Mouse (Mus musculus): ENCODE data around the gene Rbms3. TPM values are rescaled to one million over a fixed set of nuclear protein-coding genes. Genes with fewer than 3 reads are reported as not detected.

Gene Rbms3
- total RNA-seq, 1 experiment: 2.2 TPM

GRCm38 (mm10) chr9:117051935-117052334 lies 577.8 kb downstream of the Rbms3 start:
- H3K27ac ChIP-seq (ENCODE audit: insufficient read depth, low read depth, low read length, poor library complexity, severe bottlenecking): no peak overlapping the region
- H3K9ac ChIP-seq (ENCODE audit: insufficient read depth, low read depth, low read length, poor library complexity, severe bottlenecking): no peak overlapping the region
- no peak for TF ChIP-seq HCFC1 (IDR thresholded peaks at IDR 0.05; ENCODE audit: borderline replicate concordance, insufficient read depth, low read length)
- no peak for TF ChIP-seq CHD2 (IDR thresholded peaks at IDR 0.05; ENCODE audit: low read depth, low read length)
- no peak for TF ChIP-seq MAFK (IDR thresholded peaks at IDR 0.05; ENCODE audit: insufficient read depth, low read depth, low read length)
- no peak for TF ChIP-seq ZNF384 (IDR thresholded peaks at IDR 0.05; ENCODE audit: low read depth, low read length)
- TF ChIP-seq ZC3H11A (IDR thresholded peaks at IDR 0.05; ENCODE audit: borderline replicate concordance, low read depth, low read length): no peak
- DNase-seq (ENCODE audit: low read depth, low spot score): peak; percentile 19
- in situ Hi-C loops (cut with MboI; ENCODE audit: low sequenced_read_pairs in 2 of 2, unreplicated experiment in 2 of 2): no loop called here
- no peaks in the 10 kb centered on the region for H3K9me3 ChIP-seq (ENCODE audit: control insufficient read depth, insufficient read depth, low read depth, low read length)
- H3K4me1 ChIP-seq (ENCODE audit: control insufficient read depth in 2 of 2, insufficient read depth in 2 of 2, low read length in 2 of 2, poor library complexity in 1 of 2): no peaks in the 10 kb centered on the region
- H3K4me3 ChIP-seq (ENCODE audit: insufficient read depth in 1 of 2, low read depth in 1 of 2, low read length in 2 of 2, poor library complexity in 1 of 2, severe bottlenecking in 1 of 2): no peak overlapping the region
- no peaks in the 10 kb centered on the region for H3K36me3 ChIP-seq (ENCODE audit: control insufficient read depth, insufficient read depth, low read length, poor library complexity, severe bottlenecking)

DNA sequence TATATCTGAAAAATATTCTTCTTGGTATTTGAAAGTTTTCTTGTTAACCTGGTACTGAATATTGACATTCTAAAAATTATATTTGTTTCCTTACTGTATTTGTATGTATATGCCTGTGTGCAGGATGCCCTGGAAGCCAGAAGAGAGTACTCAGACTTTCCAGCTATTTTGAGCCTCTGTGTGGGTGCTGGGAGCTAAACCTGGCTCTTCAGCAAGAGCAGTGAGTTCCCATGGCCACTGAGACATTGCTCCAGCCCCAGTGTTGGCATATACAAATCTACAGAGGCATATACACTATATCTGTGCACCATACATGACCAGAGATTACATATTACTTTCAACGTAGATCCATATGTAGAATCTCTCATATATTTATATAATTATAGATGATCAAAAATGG lies 581.1 kb downstream of the Rbms3 start:
- Histone ChIP-seq H3K4me3 (ENCODE audit: insufficient read depth in 1 of 2, low read depth in 1 of 2, low read length in 2 of 2, poor library complexity in 1 of 2, severe bottlenecking in 1 of 2) (no peak overlapping the region), H3K36me3 (ENCODE audit: control insufficient read depth, insufficient read depth, low read length, poor library complexity, severe bottlenecking) (no peaks in the 10 kb centered on the region), H3K9ac (ENCODE audit: insufficient read depth, low read depth, low read length, poor library complexity, severe bottlenecking) (no peak overlapping the region), H3K27ac (ENCODE audit: insufficient read depth, low read depth, low read length, poor library complexity, severe bottlenecking) (no peak overlapping the region), H3K9me3 (ENCODE audit: control insufficient read depth, insufficient read depth, low read depth, low read length) (no peaks in the 10 kb centered on the region), H3K4me1 (ENCODE audit: control insufficient read depth in 2 of 2, insufficient read depth in 2 of 2, low read length in 2 of 2, poor library complexity in 1 of 2) (no peaks in the 10 kb centered on the region)
- DNase-seq (ENCODE audit: low read depth, low spot score): no peak
- TF ChIP-seq HCFC1 (IDR thresholded peaks at IDR 0.05; ENCODE audit: borderline replicate concordance, insufficient read depth, low read length): no peak
- no peak for TF ChIP-seq ZNF384 (IDR thresholded peaks at IDR 0.05; ENCODE audit: low read depth, low read length)
- TF ChIP-seq ZC3H11A (IDR thresholded peaks at IDR 0.05; ENCODE audit: borderline replicate concordance, low read depth, low read length): no peak
- no peak for TF ChIP-seq MAFK (IDR thresholded peaks at IDR 0.05; ENCODE audit: insufficient read depth, low read depth, low read length)
- no peak for TF ChIP-seq CHD2 (IDR thresholded peaks at IDR 0.05; ENCODE audit: low read depth, low read length)
- in situ Hi-C loops (cut with MboI; ENCODE audit: low sequenced_read_pairs in 2 of 2, unreplicated experiment in 2 of 2): no loop called here

- Histone ChIP-seq H3K27ac (ENCODE audit: insufficient read depth, low read depth, low read length, poor library complexity, severe bottlenecking) (no peak overlapping the region), H3K4me1 (ENCODE audit: control insufficient read depth in 2 of 2, insufficient read depth in 2 of 2, low read length in 2 of 2, poor library complexity in 1 of 2) (no peaks in the 10 kb centered on the region), H3K36me3 (ENCODE audit: control insufficient read depth, insufficient read depth, low read length, poor library complexity, severe bottlenecking) (no peaks in the 10 kb centered on the region), H3K9ac (ENCODE audit: insufficient read depth, low read depth, low read length, poor library complexity, severe bottlenecking) (no peak overlapping the region), H3K9me3 (ENCODE audit: control insufficient read depth, insufficient read depth, low read depth, low read length) (no peaks in the 10 kb centered on the region), H3K4me3 (ENCODE audit: insufficient read depth in 1 of 2, low read depth in 1 of 2, low read length in 2 of 2, poor library complexity in 1 of 2, severe bottlenecking in 1 of 2) (no peak overlapping the region)
- DNase-seq (ENCODE audit: low read depth, low spot score): no peak
- TF ChIP-seq CHD2 (IDR thresholded peaks at IDR 0.05; ENCODE audit: low read depth, low read length): no peak
- no peak for TF ChIP-seq ZC3H11A (IDR thresholded peaks at IDR 0.05; ENCODE audit: borderline replicate concordance, low read depth, low read length)
- TF ChIP-seq ZNF384 (IDR thresholded peaks at IDR 0.05; ENCODE audit: low read depth, low read length): no peak
- no peak for TF ChIP-seq HCFC1 (IDR thresholded peaks at IDR 0.05; ENCODE audit: borderline replicate concordance, insufficient read depth, low read length)
- TF ChIP-seq MAFK (IDR thresholded peaks at IDR 0.05; ENCODE audit: insufficient read depth, low read depth, low read length): no peak
- in situ Hi-C loops (cut with MboI; ENCODE audit: low sequenced_read_pairs in 2 of 2, unreplicated experiment in 2 of 2): no loop called here
Observed at GRCm38 (mm10) chr9:117041993-117042366, 587.7 kb downstream of the Rbms3 start.

DNA sequence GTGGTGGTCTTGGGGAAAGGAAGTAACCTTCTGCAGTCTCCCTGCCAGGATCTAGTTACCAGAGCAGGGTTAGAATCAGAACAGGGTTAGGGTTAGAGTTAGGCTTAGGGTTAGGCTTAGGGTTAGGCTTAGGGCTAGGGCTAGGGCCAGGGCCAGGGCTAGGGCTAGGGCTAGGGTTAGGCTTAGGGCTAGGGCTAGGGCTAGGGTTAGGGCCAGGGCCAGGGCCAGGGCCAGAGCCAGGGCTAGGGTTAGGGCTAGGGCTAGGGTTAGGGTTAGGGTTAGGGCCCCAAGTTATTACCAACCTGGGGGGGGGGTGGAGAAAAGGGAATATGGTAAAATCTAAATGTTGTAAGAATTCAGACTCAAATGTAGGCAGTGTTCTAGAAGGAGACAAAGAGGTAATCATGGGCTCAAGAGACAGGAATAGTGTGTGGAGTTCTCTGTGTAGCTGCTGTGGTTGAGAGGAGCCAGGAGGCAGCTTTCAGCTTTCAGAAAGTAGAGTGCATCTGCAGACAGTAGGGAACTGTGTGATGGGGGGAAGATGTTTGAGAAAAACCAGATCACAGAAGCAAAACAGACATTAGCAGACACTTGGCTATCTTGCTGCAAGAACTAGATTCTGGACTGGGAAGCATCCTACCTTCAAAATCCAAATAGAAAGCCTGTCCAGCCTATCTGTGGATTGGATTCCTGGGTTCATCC lies 588.3 kb downstream of the Rbms3 start:
- H3K36me3 ChIP-seq (ENCODE audit: control insufficient read depth, insufficient read depth, low read length, poor library complexity, severe bottlenecking): no peaks in the 10 kb centered on the region
- H3K4me1 ChIP-seq (ENCODE audit: control insufficient read depth in 2 of 2, insufficient read depth in 2 of 2, low read length in 2 of 2, poor library complexity in 1 of 2): no peaks in the 10 kb centered on the region
- no peak for DNase-seq (ENCODE audit: low read depth, low spot score)
- no peak overlapping the region for H3K27ac ChIP-seq (ENCODE audit: insufficient read depth, low read depth, low read length, poor library complexity, severe bottlenecking)
- H3K4me3 ChIP-seq (ENCODE audit: insufficient read depth in 1 of 2, low read depth in 1 of 2, low read length in 2 of 2, poor library complexity in 1 of 2, severe bottlenecking in 1 of 2): no peak overlapping the region
- in situ Hi-C loops (cut with MboI; ENCODE audit: low sequenced_read_pairs in 2 of 2, unreplicated experiment in 2 of 2): no loop called here
- no peak overlapping the region for H3K9ac ChIP-seq (ENCODE audit: insufficient read depth, low read depth, low read length, poor library complexity, severe bottlenecking)
- no peaks in the 10 kb centered on the region for H3K9me3 ChIP-seq (ENCODE audit: control insufficient read depth, insufficient read depth, low read depth, low read length)
- TF ChIP-seq MAFK (IDR thresholded peaks at IDR 0.05; ENCODE audit: insufficient read depth, low read depth, low read length) (no peak), ZC3H11A (IDR thresholded peaks at IDR 0.05; ENCODE audit: borderline replicate concordance, low read depth, low read length) (no peak), CHD2 (IDR thresholded peaks at IDR 0.05; ENCODE audit: low read depth, low read length) (no peak), ZNF384 (IDR thresholded peaks at IDR 0.05; ENCODE audit: low read depth, low read length) (no peak), HCFC1 (IDR thresholded peaks at IDR 0.05; ENCODE audit: borderline replicate concordance, insufficient read depth, low read length) (no peak)

Data from ES-E14 (cell line).